Mouse (Mus musculus): Measurements from ENCODE around the gene Olfr728.

The Olfr728 gene

GRCm38 (mm10) chr14:50142580-50142979 lies at the start of gene Olfr728:
Gene Olfr728 (minus strand): TSS chr14:50142680.
- DNase-seq (ENCODE audit: low read depth, low spot score), result no peak

GRCm38 (mm10) chr14:50188098-50188497 lies 45.6 kb upstream of the Olfr728 start, which contains the start of gene Olfr730:
Gene Olfr730 (minus strand): TSS chr14:50188198.
- no peak for DNase-seq (ENCODE audit: low read depth, low spot score)

GRCm38 (mm10) chr14:50152810-50153209 lies 10.3 kb upstream of the Olfr728 start, which contains the start of gene Olfr729:
Gene Olfr729 (minus strand): TSS chr14:50152910.
- DNase-seq (ENCODE audit: low read depth, low spot score), result no peak

GRCm38 (mm10) chr14:50122886-50123285 lies 19.6 kb downstream of the Olfr728 start, which contains the start of gene Olfr727:
Gene Olfr727 (plus strand): TSS chr14:50123186.
- no peak for DNase-seq (ENCODE audit: low read depth, low spot score)

GRCm38 (mm10) chr14:50090853-50091252 lies 51.6 kb downstream of the Olfr728 start, which contains the start of gene Olfr726:
Gene Olfr726 (minus strand): TSS chr14:50090953.
- DNase-seq (ENCODE audit: low read depth, low spot score), result no peak

Measured in retina, adult 2 months (tissue).